8 mouse cellular contexts compared by ENCODE assay signal in genomic region chr10:86022474-86022816, GRCm38 (mm10). TPM values are rescaled to one million over a fixed set of nuclear protein-coding genes. Genes with fewer than 3 reads are reported as not detected.
DNase-seq lines count a peak whose midpoint lies in the region; ATAC-seq and TF ChIP-seq lines count a peak whose summit lies in the region.

No protein-coding gene starts in this region.

- H3K4me2 ChIP-seq in heart, embryonic 14.5 days (ENCODE audit: low read length) = peak overlapping the region; percentile 81
- H3K4me2 ChIP-seq in hindbrain, embryonic 14.5 days (replicated peaks) = peak overlapping the region; percentile 65
- peak overlapping the region; percentile 77 for H3K4me2 ChIP-seq in midbrain, embryonic 12.5 days (replicated peaks)

- no peak for TF ChIP-seq POLR2A in bone marrow, adult 2 months (IDR thresholded peaks at IDR 0.05; ENCODE audit: borderline replicate concordance, control insufficient read depth, low read depth, low read length)

- intact Hi-C loops in heart, postnatal 36 days (cut with DNase I) = loop anchor here (2.0 to 10.0 kb wide), 3 partner anchors 42 to 682 kb away; partner anchors contain the start of genes Hsp90b1, Timp3 and Ttc41

- no peak for ATAC-seq in heart, embryonic 14.5 days (ENCODE audit: insufficient number of reproducible peaks, insufficient read depth, low FRiP score, low read depth)
- ATAC-seq in hindbrain, embryonic 14.5 days (ENCODE audit: low FRiP score) = no peak
- ATAC-seq in midbrain, embryonic 12.5 days (ENCODE audit: low FRiP score, low read depth) = no peak; the same call in 1 of the 2 replicates

- no peaks in the 10 kb centered on the region for H3K9me3 ChIP-seq in heart, embryonic 14.5 days (ENCODE audit: control insufficient read depth, low read length)
- no peaks in the 10 kb centered on the region for H3K9me3 ChIP-seq in hindbrain, embryonic 14.5 days (ENCODE audit: control insufficient read depth, low read length)
- no peaks in the 10 kb centered on the region for H3K9me3 ChIP-seq in midbrain, embryonic 12.5 days

- H3K4me3 ChIP-seq in heart, embryonic 14.5 days (ENCODE audit: control insufficient read depth in 1 of 2, insufficient read depth in 1 of 2, low read depth in 1 of 2, low read length in 2 of 2) = peak overlapping the region; percentile 79 to 97
- peak overlapping the region; percentile 90 for H3K4me3 ChIP-seq in bone marrow, adult 2 months (replicated peaks; ENCODE audit: control insufficient read depth, low read depth, low read length)
- H3K4me3 ChIP-seq in hindbrain, embryonic 14.5 days (replicated peaks; ENCODE audit: low read length) = peak overlapping the region; percentile 77
- peak overlapping the region; percentile 70 for H3K4me3 ChIP-seq in midbrain, embryonic 12.5 days

- peaks cover 0 to 3% of the 10 kb centered on the region in 2 experiments; a peak in 1 of 4 replicates for H3K4me1 ChIP-seq in heart, embryonic 14.5 days (ENCODE audit: control insufficient read depth in 2 of 2, insufficient read depth in 2 of 2, low read length in 2 of 2)
- no peaks in the 10 kb centered on the region; the same call in 1 of the 2 replicates for H3K4me1 ChIP-seq in bone marrow, adult 2 months (ENCODE audit: control insufficient read depth, insufficient read depth, low read length)
- peaks cover 9% of the 10 kb centered on the region; the same call in 1 of the 2 replicates for H3K4me1 ChIP-seq in hindbrain, embryonic 14.5 days (replicated peaks; ENCODE audit: control insufficient read depth, insufficient read depth, low read length)
- H3K4me1 ChIP-seq in midbrain, embryonic 12.5 days = no peaks in the 10 kb centered on the region

- peak overlapping the region; percentile 93 for H3K9ac ChIP-seq in heart, embryonic 14.5 days (ENCODE audit: low read length)
- H3K9ac ChIP-seq in hindbrain, embryonic 14.5 days = peak overlapping the region; percentile 73
- peak overlapping the region; percentile 65; the same call in 1 of the 2 replicates for H3K9ac ChIP-seq in midbrain, embryonic 12.5 days (replicated peaks)

- H3K36me3 ChIP-seq in heart, embryonic 14.5 days (ENCODE audit: control insufficient read depth, insufficient read depth, low read length) = peaks cover 3% of the 10 kb centered on the region
- H3K36me3 ChIP-seq in hindbrain, embryonic 14.5 days (replicated peaks; ENCODE audit: control insufficient read depth, insufficient read depth) = 0 out of 2 replicates have a peak, but pooled peaks cover 3% of the 10 kb centered on the region
- H3K36me3 ChIP-seq in midbrain, embryonic 12.5 days = no peaks in the 10 kb centered on the region

- H3K27ac ChIP-seq in heart, embryonic 14.5 days (replicated peaks in 1 of 2; ENCODE audit: control insufficient read depth in 1 of 2, insufficient read depth in 1 of 2, low read depth in 2 of 2, low read length in 2 of 2) = peak overlapping the region; percentile 84 to 92; a peak in 3 of 4 replicates
- H3K27ac ChIP-seq in bone marrow, adult 2 months (ENCODE audit: control insufficient read depth, insufficient read depth, low read depth, low read length, poor library complexity) = peak overlapping the region; percentile 92
- peak overlapping the region; percentile 78 for H3K27ac ChIP-seq in hindbrain, embryonic 14.5 days
- no peak overlapping the region for H3K27ac ChIP-seq in midbrain, embryonic 12.5 days (replicated peaks)

- no peaks in the 10 kb centered on the region for H3K27me3 ChIP-seq in heart, embryonic 14.5 days (ENCODE audit: control insufficient read depth, insufficient read depth, low read length)
- H3K27me3 ChIP-seq in hindbrain, embryonic 14.5 days (ENCODE audit: control insufficient read depth, insufficient read depth, low read length) = no peaks in the 10 kb centered on the region
- H3K27me3 ChIP-seq in midbrain, embryonic 12.5 days = no peaks in the 10 kb centered on the region; the same call in 1 of the 2 replicates

- no peak for DNase-seq in heart, postnatal 36 days
- DNase-seq in hindbrain, embryonic 14.5 days (ENCODE audit: low spot score) = no peak
- DNase-seq in testis, postnatal 14 days (ENCODE audit: low spot score) = no peak
- DNase-seq in cerebellum, postnatal 4 days (ENCODE audit: low spot score in 2 of 2) = no peak
- DNase-seq in kidney, adult 11 months = no peak

- WGBS in heart, embryonic 14.5 days = 4% methylated on average over 6 of the region's 6 CpGs
- 1% methylated on average over 6 of the region's 6 CpGs for WGBS in bone marrow, adult 2 months
- 8% methylated on average over 6 of the region's 6 CpGs for WGBS in hindbrain, embryonic 14.5 days
- 10% methylated on average over 6 of the region's 6 CpGs for WGBS in midbrain, embryonic 12.5 days

- no peak for TF ChIP-seq CTCF in bone marrow, adult 2 months (IDR thresholded peaks at IDR 0.05; ENCODE audit: control insufficient read depth, insufficient read depth, low read length)

RNA-seq across cellular contexts. Expression of gene Fbxo7, which starts 0.7 kb away (rescaled TPM):
- 20.1 and 22.1 TPM in 2 replicates for polyA plus RNA-seq in heart, embryonic 14.5 days (2014; fragmentation: Nextera tagmentation; extraction: Ambion mirVana)
- total RNA-seq in heart, postnatal 36 days (2021) = 10 to 100 TPM; 13.9 to 17.7 TPM
- polyA plus RNA-seq in bone marrow, adult 2 months (2011; ENCODE audit: insufficient read depth, insufficient read length, low replicate concordance, missing spikeins) = 72.4 and 103 TPM in 2 replicates
- 22.3 and 24.7 TPM in 2 replicates for polyA plus RNA-seq in hindbrain, embryonic 14.5 days (2014; fragmentation: Nextera tagmentation; extraction: Ambion mirVana)
- 12.8 and 13.0 TPM in 2 replicates for polyA plus RNA-seq in midbrain, embryonic 12.5 days (2016; fragmentation: Nextera tagmentation; extraction: Ambion mirVana)

RNA-seq across cellular contexts. Expression of gene Bpifc, which starts 10.8 kb away (rescaled TPM):
- not detected in 2 replicates for polyA plus RNA-seq in heart, embryonic 14.5 days (2014; fragmentation: Nextera tagmentation; extraction: Ambion mirVana)
- total RNA-seq in heart, postnatal 36 days (2021) = not detected
- 0.75 TPM in 1 of 2 replicates, not detected in the other for polyA plus RNA-seq in bone marrow, adult 2 months (2011; ENCODE audit: insufficient read depth, insufficient read length, low replicate concordance, missing spikeins)
- not detected in 2 replicates for polyA plus RNA-seq in hindbrain, embryonic 14.5 days (2014; fragmentation: Nextera tagmentation; extraction: Ambion mirVana)
- polyA plus RNA-seq in midbrain, embryonic 12.5 days (2016; fragmentation: Nextera tagmentation; extraction: Ambion mirVana) = not detected in 2 replicates
